In genomic region chr10:50762984-50763383, GRCm38 (mm10) we compare ENCODE assay signal across 20 mouse cellular contexts.
DNase-seq lines count a peak whose midpoint lies in the region; ATAC-seq and TF ChIP-seq lines count a peak whose summit lies in the region.
"Had no signal": no experiment of that assay in that cellular context is flagged by ENCODE, and none has a peak within 500 bp of the region (broad histone marks: within the 10 kb centered on the region; RNA-seq: fewer than 3 reads in every experiment).

No protein-coding gene starts in this region.

- intact Hi-C loops in heart, postnatal 36 days (cut with DNase I): no loop called here

- no peak for TF ChIP-seq RAD21 in MEL (IDR thresholded peaks at IDR 0.05; ENCODE audit: low read depth, low read length)

- ATAC-seq in hematopoietic stem cell, adult 5-6 weeks (replicated peaks in 1 of 2; ENCODE audit: insufficient read depth in 1 of 2, low FRiP score in 2 of 2, low TSS enrichment in 1 of 2, low read depth in 1 of 2, poor library complexity in 2 of 2, severe bottlenecking in 2 of 2): peak; percentile 85 to 86

- no peaks in the 10 kb centered on the region for H3K9me3 ChIP-seq in MEL (replicated peaks; ENCODE audit: insufficient read depth, low read length)
- H3K9me3 ChIP-seq: forebrain, embryonic 12.5 days; G1E; heart, embryonic 12.5 days; limb, embryonic 10.5 days; midbrain, embryonic 15.5 days; stomach, embryonic 15.5 days had no signal

- H3K79me2 ChIP-seq in MEL (ENCODE audit: control insufficient read depth, insufficient read depth, low read length, poor library complexity): no peaks in the 10 kb centered on the region

- no peaks in the 10 kb centered on the region for H3K27me3 ChIP-seq in MEL (ENCODE audit: control insufficient read depth in 1 of 2, insufficient read depth in 2 of 2, low read length in 2 of 2)
- H3K27me3 ChIP-seq: forebrain, embryonic 12.5 days; heart, embryonic 12.5 days; midbrain, embryonic 15.5 days; stomach, embryonic 15.5 days had no signal

- DNase-seq in layer of hippocampus, adult 2 months (ENCODE audit: low spot score in 2 of 2): no peak
- no peak for DNase-seq in layer of hippocampus, adult 11-12 months (ENCODE audit: low spot score)
- DNase-seq in 416B (ENCODE audit: low read depth): peak; percentile 72
- DNase-seq in MEL (ENCODE audit: low read depth, low spot score): peak; percentile 79
- DNase-seq in urinary bladder, adult 18-20 months (ENCODE audit: low spot score in 2 of 2): no peak
- no peak for DNase-seq in heart, postnatal 36 days
- DNase-seq: adrenal gland, postnatal 14 days; cerebellum, adult 9-10 months; gastrocnemius, postnatal 36 days; kidney, postnatal 4 days; spleen, adult 18-20 months had no signal

- peak overlapping the region; percentile 61 for H3K9ac ChIP-seq in MEL (ENCODE audit: control insufficient read depth, low read depth, low read length, poor library complexity, severe bottlenecking)
- H3K9ac ChIP-seq: forebrain, embryonic 12.5 days; heart, embryonic 12.5 days; liver, embryonic 14.5 days; midbrain, embryonic 15.5 days; stomach, embryonic 15.5 days had no signal

- no peak for TF ChIP-seq CTCF in layer of hippocampus, adult 2 months (conservative IDR thresholded peaks at IDR 0.05)
- TF ChIP-seq CTCF in MEL (IDR thresholded peaks at IDR 0.05 in 2 of 3, conservative IDR thresholded peaks at IDR 0.05 in 1 of 3; ENCODE audit: control insufficient read depth in 1 of 3, insufficient read depth in 1 of 3, low read depth in 2 of 3, low read length in 3 of 3, poor library complexity in 1 of 3, severe bottlenecking in 1 of 3): no peak

- no peak overlapping the region for H3K4me3 ChIP-seq in layer of hippocampus, adult 2 months
- peak overlapping the region; percentile 29 to 78 for H3K4me3 ChIP-seq in MEL (ENCODE audit: control insufficient read depth in 1 of 2, insufficient read depth in 1 of 2, low read depth in 2 of 2, low read length in 2 of 2)
- H3K4me3 ChIP-seq: forebrain, embryonic 12.5 days; heart, embryonic 12.5 days; limb, embryonic 10.5 days; midbrain, embryonic 15.5 days; stomach, embryonic 15.5 days had no signal

- peak overlapping the region; percentile 49; the same call in 1 of the 2 replicates for H3K27ac ChIP-seq in layer of hippocampus, adult 2 months
- H3K27ac ChIP-seq in MEL (ENCODE audit: control insufficient read depth, low read depth, low read length): peak overlapping the region; percentile 54; the same call in 1 of the 2 replicates
- H3K27ac ChIP-seq: forebrain, embryonic 12.5 days; limb, embryonic 10.5 days; liver, embryonic 14.5 days; macrophage; midbrain, embryonic 15.5 days; stomach, embryonic 15.5 days had no signal

- peaks cover 2 to 8% of the 10 kb centered on the region in 2 experiments; a peak in 2 of 4 replicates for H3K4me1 ChIP-seq in MEL (ENCODE audit: control insufficient read depth in 1 of 2, insufficient read depth in 2 of 2, low read length in 2 of 2)
- H3K4me1 ChIP-seq: heart, embryonic 12.5 days; stomach, embryonic 15.5 days had no signal

- peak; percentile 9 to 38; a peak in 3 of 4 replicates for TF ChIP-seq EP300 in MEL (IDR thresholded peaks at IDR 0.05; ENCODE audit: low read depth in 1 of 2, low read length in 2 of 2)

- TF ChIP-seq POLR2A in MEL (IDR thresholded peaks at IDR 0.05; ENCODE audit: control insufficient read depth in 1 of 2, insufficient read depth in 1 of 2, low read depth in 1 of 2, low read length in 2 of 2, poor library complexity in 1 of 2): no peak

- H3K36me3 ChIP-seq in MEL (ENCODE audit: control insufficient read depth in 1 of 2, insufficient read depth in 2 of 2, low read length in 2 of 2): peaks cover 0 to 13% of the 10 kb centered on the region in 2 experiments; a peak in 2 of 4 replicates
- H3K36me3 ChIP-seq: forebrain, embryonic 12.5 days; limb, embryonic 10.5 days; midbrain, embryonic 15.5 days; stomach, embryonic 15.5 days had no signal

TF ChIP-seq in MEL, 35 proteins besides CTCF, POLR2A, EP300 and RAD21:
- peak; percentile 49 for TF ChIP-seq HCFC1 (IDR thresholded peaks at IDR 0.05; ENCODE audit: low read depth, low read length)
- peak; percentile 76 for TF ChIP-seq ETS1 (IDR thresholded peaks at IDR 0.05; ENCODE audit: low read depth, low read length)
- 0 out of 2 replicates have a peak, but pooled peaks have one; percentile 38 for TF ChIP-seq MAX (IDR thresholded peaks at IDR 0.05; ENCODE audit: low read length)
- TF ChIP-seq E2F4 (IDR thresholded peaks at IDR 0.05; ENCODE audit: borderline replicate concordance, low read depth, low read length): no peak
- TF ChIP-seq ELF1 (IDR thresholded peaks at IDR 0.05; ENCODE audit: low read depth, low read length): no peak
- peak; percentile 44 for TF ChIP-seq SIN3A (IDR thresholded peaks at IDR 0.05; ENCODE audit: low read length)
- TF ChIP-seq MXI1 (IDR thresholded peaks at IDR 0.05; ENCODE audit: low read depth, low read length): peak; percentile 53; the same call in 1 of the 2 replicates
- TF ChIP-seq ZNF384 (IDR thresholded peaks at IDR 0.05; ENCODE audit: low read depth, low read length): peak; percentile 43; the same call in 1 of the 2 replicates
- TF ChIP-seq POLR2AphosphoS5 (IDR thresholded peaks at IDR 0.05; ENCODE audit: borderline replicate concordance, low read depth, low read length): no peak
- peak; percentile 31; the same call in 1 of the 2 replicates for TF ChIP-seq ZC3H11A (IDR thresholded peaks at IDR 0.05; ENCODE audit: low read depth, low read length)

Comparison
In these comparisons a context has a peak if more than half of its experiments do, and no peak if none do; other contexts are left out.
1. DNase-seq: peak in 416B (single experiment) and MEL (single experiment); none in layer of hippocampus, adult 2 months (0 of 2), layer of hippocampus, adult 11-12 months (single experiment), urinary bladder, adult 18-20 months (0 of 2) and heart, postnatal 36 days (0 of 2).